Mouse (Mus musculus): ENCODE results near the gene Prpf6. TPM values are rescaled to one million over a fixed set of nuclear protein-coding genes. Genes with fewer than 3 reads are reported as not detected.
A peak's percentile ranks its signal among the peaks of the same experiment; 100 is the strongest.

Gene Prpf6
- polyA plus RNA-seq, 1 experiment from 2014 or later = 58.8 TPM

GRCm38 (mm10) chr2:181671326-181671725, 79.7 kb downstream of the Prpf6 start, which contains the start of gene Sox18:
Sox18 (minus strand) TSS chr2:181671640.
- H3K27me3 ChIP-seq (ENCODE audit: insufficient read depth, low read length) = peaks cover 43% of the 10 kb centered on the region
- H3K36me3 ChIP-seq (ENCODE audit: insufficient read depth) = 0 out of 2 replicates have a peak, but pooled peaks cover 3% of the 10 kb centered on the region
- DNase-seq (peak; percentile 70), ATAC-seq (ENCODE audit: insufficient read depth) (peak; percentile 49)
- TF ChIP-seq CTCF (IDR thresholded peaks at IDR 0.05; ENCODE audit: low read depth) = no peak
- H3K4me3 ChIP-seq (ENCODE audit: low read depth, low read length) = peak within 1 kb of the TSS; percentile 54
- H3K9ac ChIP-seq = peak within 1 kb of the TSS; percentile 56
- H3K4me1 ChIP-seq (ENCODE audit: insufficient read depth) = no peaks in the 10 kb centered on the region
- H3K9me3 ChIP-seq (ENCODE audit: low read depth, low read length) = no peaks in the 10 kb centered on the region
- peak within 1 kb of the TSS; percentile 71 for H3K4me2 ChIP-seq
- 1% methylated on average over 42 of the region's 43 CpGs for WGBS
- peak within 1 kb of the TSS; percentile 46; the same call in 1 of the 2 replicates for H3K27ac ChIP-seq (ENCODE audit: low read depth)

- ATAC-seq (ENCODE audit: insufficient read depth) (no peak), DNase-seq (no peak)
- no peak overlapping the region for H3K9ac ChIP-seq
- no peaks in the 10 kb centered on the region for H3K4me1 ChIP-seq (ENCODE audit: insufficient read depth)
- H3K27ac ChIP-seq (ENCODE audit: low read depth) = no peak overlapping the region
- TF ChIP-seq CTCF (IDR thresholded peaks at IDR 0.05; ENCODE audit: low read depth) = no peak
- H3K4me3 ChIP-seq (ENCODE audit: low read depth, low read length) = no peak overlapping the region
- H3K27me3 ChIP-seq (ENCODE audit: insufficient read depth, low read length) = peaks cover 43% of the 10 kb centered on the region
- H3K4me2 ChIP-seq = peak overlapping the region; percentile 71
- H3K36me3 ChIP-seq (ENCODE audit: insufficient read depth) = 0 out of 2 replicates have a peak, but pooled peaks cover 3% of the 10 kb centered on the region
- no peaks in the 10 kb centered on the region for H3K9me3 ChIP-seq (ENCODE audit: low read depth, low read length)
- 26% methylated on average over 7 of the region's 7 CpGs for WGBS
These were observed 80.3 kb downstream of the Prpf6 start for GRCm38 (mm10) chr2:181671984-181672383.

- WGBS = 55% methylated on average over 1 of the region's 1 CpGs
- 0 out of 2 replicates have a peak, but pooled peaks cover 3% of the 10 kb centered on the region for H3K36me3 ChIP-seq (ENCODE audit: insufficient read depth)
- no peak for TF ChIP-seq CTCF (IDR thresholded peaks at IDR 0.05; ENCODE audit: low read depth)
- no peak overlapping the region for H3K4me3 ChIP-seq (ENCODE audit: low read depth, low read length)
- peaks cover 43% of the 10 kb centered on the region for H3K27me3 ChIP-seq (ENCODE audit: insufficient read depth, low read length)
- ATAC-seq (ENCODE audit: insufficient read depth) (no peak), DNase-seq (no peak)
- no peak overlapping the region for H3K27ac ChIP-seq (ENCODE audit: low read depth)
- H3K4me1 ChIP-seq (ENCODE audit: insufficient read depth) = no peaks in the 10 kb centered on the region
- H3K9me3 ChIP-seq (ENCODE audit: low read depth, low read length) = no peaks in the 10 kb centered on the region
- H3K9ac ChIP-seq = no peak overlapping the region
- H3K4me2 ChIP-seq = no peak overlapping the region
These were observed 81.8 kb downstream of the Prpf6 start for GRCm38 (mm10) chr2:181673501-181673900.

- H3K27ac ChIP-seq (ENCODE audit: low read depth) = no peak overlapping the region; the same call in 1 of the 2 replicates
- 84% methylated on average over 4 of the region's 4 CpGs for WGBS
- no peaks in the 10 kb centered on the region for H3K9me3 ChIP-seq (ENCODE audit: low read depth, low read length)
- no peak overlapping the region for H3K9ac ChIP-seq
- no peak overlapping the region for H3K4me3 ChIP-seq (ENCODE audit: low read depth, low read length)
- H3K27me3 ChIP-seq (ENCODE audit: insufficient read depth, low read length) = peaks cover 30% of the 10 kb centered on the region
- TF ChIP-seq CTCF (IDR thresholded peaks at IDR 0.05; ENCODE audit: low read depth) = no peak
- no peak overlapping the region for H3K4me2 ChIP-seq
- no peaks in the 10 kb centered on the region for H3K36me3 ChIP-seq (ENCODE audit: insufficient read depth)
- DNase-seq (no peak), ATAC-seq (ENCODE audit: insufficient read depth) (no peak)
- H3K4me1 ChIP-seq (ENCODE audit: insufficient read depth) = 0 out of 2 replicates have a peak, but pooled peaks cover 2% of the 10 kb centered on the region
These were observed 83.3 kb downstream of the Prpf6 start for GRCm38 (mm10) chr2:181674934-181675333.

GRCm38 (mm10) chr2:181675454-181675853, 83.8 kb downstream of the Prpf6 start:
- TF ChIP-seq CTCF (IDR thresholded peaks at IDR 0.05; ENCODE audit: low read depth) = 0 out of 2 replicates have a peak, but pooled peaks have one; percentile 21
- WGBS = 3% methylated on average over 14 of the region's 14 CpGs
- H3K27ac ChIP-seq (ENCODE audit: low read depth) = peak overlapping the region; percentile 61; the same call in 1 of the 2 replicates
- DNase-seq = peak; percentile 77
- H3K4me3 ChIP-seq (ENCODE audit: low read depth, low read length) = peak overlapping the region; percentile 10; the same call in 1 of the 2 replicates
- H3K4me1 ChIP-seq (ENCODE audit: insufficient read depth) = 0 out of 2 replicates have a peak, but pooled peaks cover 2% of the 10 kb centered on the region
- peak overlapping the region; percentile 52 for H3K4me2 ChIP-seq
- peak; percentile 38; the same call in 1 of the 2 replicates for ATAC-seq (ENCODE audit: insufficient read depth)
- no peaks in the 10 kb centered on the region for H3K9me3 ChIP-seq (ENCODE audit: low read depth, low read length)
- peaks cover 25% of the 10 kb centered on the region for H3K27me3 ChIP-seq (ENCODE audit: insufficient read depth, low read length)
- H3K9ac ChIP-seq = peak overlapping the region; percentile 30; the same call in 1 of the 2 replicates
- no peaks in the 10 kb centered on the region for H3K36me3 ChIP-seq (ENCODE audit: insufficient read depth)

GRCm38 (mm10) chr2:181676424-181676823, 84.8 kb downstream of the Prpf6 start:
- DNase-seq = peak; percentile 75
- Histone ChIP-seq H3K4me1 (ENCODE audit: insufficient read depth) (peaks cover 12% of the 10 kb centered on the region; the same call in 1 of the 2 replicates), H3K4me2 (no peak overlapping the region), H3K9ac (no peak overlapping the region), H3K27me3 (ENCODE audit: insufficient read depth, low read length) (peaks cover 15% of the 10 kb centered on the region), H3K27ac (ENCODE audit: low read depth) (no peak overlapping the region; the same call in 1 of the 2 replicates), H3K4me3 (ENCODE audit: low read depth, low read length) (no peak overlapping the region), H3K36me3 (ENCODE audit: insufficient read depth) (no peaks in the 10 kb centered on the region), H3K9me3 (ENCODE audit: low read depth, low read length) (no peaks in the 10 kb centered on the region)
- WGBS = 47% methylated on average over 2 of the region's 2 CpGs
- peak; percentile 50 for TF ChIP-seq CTCF (IDR thresholded peaks at IDR 0.05; ENCODE audit: low read depth)
- no peak for ATAC-seq (ENCODE audit: insufficient read depth)

GRCm38 (mm10) chr2:181677096-181677754, 85.6 kb downstream of the Prpf6 start:
- Histone ChIP-seq H3K27ac (ENCODE audit: low read depth) (peak overlapping the region; percentile 56; the same call in 1 of the 2 replicates), H3K4me1 (ENCODE audit: insufficient read depth) (peaks cover 12% of the 10 kb centered on the region; the same call in 1 of the 2 replicates), H3K9me3 (ENCODE audit: low read depth, low read length) (no peaks in the 10 kb centered on the region), H3K27me3 (ENCODE audit: insufficient read depth, low read length) (peaks cover 7% of the 10 kb centered on the region), H3K9ac (no peak overlapping the region), H3K4me2 (no peak overlapping the region), H3K4me3 (ENCODE audit: low read depth, low read length) (no peak overlapping the region), H3K36me3 (ENCODE audit: insufficient read depth) (no peaks in the 10 kb centered on the region)
- TF ChIP-seq CTCF (IDR thresholded peaks at IDR 0.05; ENCODE audit: low read depth) = peak; percentile 31; the same call in 1 of the 2 replicates
- 56% methylated on average over 5 of the region's 5 CpGs for WGBS
- no peak for ATAC-seq (ENCODE audit: insufficient read depth)
- DNase-seq = peak; percentile 45

Data from lung, embryonic 14.5 days (tissue).